Mouse (Mus musculus): ENCODE measurements around the gene Myo3a.
"Not testable (repeated sequence)": the region's sequence is repeated elsewhere in the genome, so short reads cannot be mapped to it uniquely, and the experiment has no call there.

The Myo3a gene

DNA sequence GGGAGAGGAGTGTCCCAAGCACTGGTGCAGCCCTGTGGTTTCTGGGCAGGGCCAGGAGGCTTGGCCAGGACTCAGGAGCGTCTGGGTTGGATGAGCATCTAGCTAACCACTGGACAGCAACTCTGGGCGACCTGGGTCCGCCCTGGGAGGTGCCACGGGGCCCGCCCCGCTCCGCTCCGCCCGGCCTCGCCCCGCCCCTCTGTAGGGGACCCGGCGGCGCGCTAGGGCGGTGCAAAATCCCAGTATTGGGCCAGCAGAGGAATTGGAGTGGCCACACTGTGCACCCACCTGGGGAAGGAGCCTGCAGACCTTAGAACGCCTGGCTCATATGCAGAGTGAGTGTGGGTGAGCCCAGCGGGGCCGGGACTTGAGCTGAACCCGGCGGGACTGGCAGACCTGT, at the start of gene Myo3a:
TSS of gene Myo3a (plus strand) at position 196 of the 400 bp plus-strand sequence.
- no peak for DNase-seq (ENCODE audit: low spot score in 2 of 2)

DNA sequence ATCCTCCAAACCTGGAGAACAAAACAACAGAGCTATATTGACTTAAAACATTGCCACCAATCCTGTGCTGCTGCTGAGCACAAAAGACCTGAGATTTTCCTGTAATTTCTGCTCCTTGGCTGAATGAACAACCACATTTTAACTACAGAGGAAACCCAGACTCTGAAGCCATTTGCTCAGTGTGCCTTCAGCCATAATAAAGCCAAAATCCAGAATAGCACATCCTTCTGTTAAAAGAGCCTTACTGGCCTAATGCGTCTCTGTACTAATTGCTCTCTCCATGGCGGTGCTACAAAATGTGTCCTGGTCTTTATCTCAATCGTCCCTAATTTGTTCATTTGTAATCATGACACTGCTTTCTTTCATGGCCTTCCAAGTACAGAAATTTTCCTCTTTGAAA, 23.2 kb downstream of the Myo3a start:
- no peak for DNase-seq (ENCODE audit: low spot score in 2 of 2)

DNA sequence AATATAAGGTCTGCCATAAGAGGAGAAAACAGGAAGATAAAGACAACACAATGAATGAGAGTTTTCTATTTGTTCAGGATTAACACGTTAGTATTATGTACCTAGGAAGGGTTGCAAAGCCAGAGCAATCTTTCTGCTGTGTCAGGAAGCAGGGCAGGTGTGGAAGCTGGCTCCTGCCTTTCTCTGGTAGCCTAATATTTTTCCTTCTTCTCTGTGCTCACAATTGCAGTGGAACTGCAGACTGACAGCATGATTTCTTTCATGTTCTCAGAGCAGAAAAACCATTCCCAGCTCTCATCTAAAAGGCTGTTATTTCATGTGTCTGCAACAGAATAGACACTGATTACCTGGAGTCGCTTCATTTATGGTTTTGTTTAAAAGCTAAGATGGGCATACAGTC, 23.7 kb downstream of the Myo3a start:
- no peak for DNase-seq (ENCODE audit: low spot score in 2 of 2)

DNA sequence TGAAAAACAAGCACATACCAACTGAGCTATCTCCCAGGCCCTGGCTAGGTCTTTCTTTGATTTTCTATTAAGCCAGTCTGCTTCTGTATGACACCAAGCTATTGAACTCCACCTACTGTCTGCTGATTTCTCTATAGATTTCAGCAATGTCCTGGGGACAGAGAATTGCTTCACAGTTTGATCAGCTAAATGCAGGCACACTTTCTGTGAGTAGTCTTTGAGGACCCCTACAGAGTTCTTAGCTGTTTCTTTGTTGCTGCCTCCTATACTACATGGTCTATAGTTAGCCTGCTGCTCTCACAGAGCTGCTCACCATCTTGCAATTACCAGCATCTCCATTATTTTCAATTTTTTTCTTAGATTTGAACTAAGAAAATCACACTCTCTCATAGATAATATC, 28.3 kb downstream of the Myo3a start:
- DNase-seq (ENCODE audit: low spot score in 2 of 2) = no peak

DNA sequence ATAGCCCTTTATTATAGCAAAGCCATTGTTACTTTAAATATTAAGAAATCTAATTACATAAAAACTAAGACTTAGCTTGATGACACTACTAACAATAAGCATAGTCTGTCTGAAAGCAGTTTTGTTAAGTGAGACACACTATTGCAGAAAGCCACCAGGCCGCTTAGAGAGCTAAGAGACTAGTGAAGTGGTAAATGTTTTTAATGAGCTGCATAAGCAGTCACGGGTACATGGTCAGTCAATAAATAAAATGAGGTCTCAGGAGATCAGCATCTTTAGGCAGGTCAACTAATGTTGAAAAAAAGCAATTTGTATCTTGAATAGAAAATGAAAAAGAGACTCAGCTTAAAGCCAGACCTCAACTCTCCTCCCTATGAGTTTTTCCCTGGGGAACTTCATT, 44.3 kb downstream of the Myo3a start:
- DNase-seq (ENCODE audit: low spot score in 2 of 2) = no peak

DNA sequence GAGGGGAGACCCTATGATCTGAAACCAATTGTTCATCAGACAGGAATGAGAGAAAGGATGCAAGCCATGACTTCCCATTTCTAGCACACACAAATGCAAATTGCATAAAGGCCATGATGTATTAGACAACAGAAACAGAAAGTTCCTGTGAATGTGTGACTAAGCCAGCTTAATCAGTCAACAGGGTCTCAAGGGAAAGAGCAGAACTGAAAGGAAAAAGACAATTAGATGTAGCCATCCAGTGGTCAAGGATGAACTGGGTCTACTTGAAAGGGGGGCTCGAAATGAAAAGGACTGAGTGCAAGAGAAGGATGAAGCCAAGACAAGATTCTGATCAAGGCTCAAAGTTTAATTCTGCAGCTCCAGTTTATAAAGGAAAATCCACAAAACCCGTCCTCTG, 58.1 kb downstream of the Myo3a start:
- no peak for DNase-seq (ENCODE audit: low spot score in 2 of 2)

DNA sequence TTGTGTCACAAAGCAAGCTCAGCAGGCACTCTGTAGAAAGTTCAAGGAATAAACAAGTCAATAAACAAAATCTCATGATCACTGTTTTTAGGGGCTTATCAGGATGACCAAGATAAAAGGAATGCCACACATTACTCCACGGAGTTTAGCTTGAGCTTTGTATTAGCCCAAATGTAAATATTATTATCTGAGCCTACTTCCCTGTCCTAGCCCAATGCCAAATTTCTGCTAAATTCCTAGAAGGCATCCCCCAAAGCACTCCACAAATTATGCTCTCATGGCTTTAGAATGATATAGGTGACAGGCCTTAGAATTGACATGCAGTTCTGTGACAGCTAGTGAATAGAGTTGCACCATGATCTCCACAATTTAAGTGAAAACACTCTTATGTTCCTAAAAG, 58.5 kb downstream of the Myo3a start:
- DNase-seq (ENCODE audit: low spot score in 2 of 2) = no peak

DNA sequence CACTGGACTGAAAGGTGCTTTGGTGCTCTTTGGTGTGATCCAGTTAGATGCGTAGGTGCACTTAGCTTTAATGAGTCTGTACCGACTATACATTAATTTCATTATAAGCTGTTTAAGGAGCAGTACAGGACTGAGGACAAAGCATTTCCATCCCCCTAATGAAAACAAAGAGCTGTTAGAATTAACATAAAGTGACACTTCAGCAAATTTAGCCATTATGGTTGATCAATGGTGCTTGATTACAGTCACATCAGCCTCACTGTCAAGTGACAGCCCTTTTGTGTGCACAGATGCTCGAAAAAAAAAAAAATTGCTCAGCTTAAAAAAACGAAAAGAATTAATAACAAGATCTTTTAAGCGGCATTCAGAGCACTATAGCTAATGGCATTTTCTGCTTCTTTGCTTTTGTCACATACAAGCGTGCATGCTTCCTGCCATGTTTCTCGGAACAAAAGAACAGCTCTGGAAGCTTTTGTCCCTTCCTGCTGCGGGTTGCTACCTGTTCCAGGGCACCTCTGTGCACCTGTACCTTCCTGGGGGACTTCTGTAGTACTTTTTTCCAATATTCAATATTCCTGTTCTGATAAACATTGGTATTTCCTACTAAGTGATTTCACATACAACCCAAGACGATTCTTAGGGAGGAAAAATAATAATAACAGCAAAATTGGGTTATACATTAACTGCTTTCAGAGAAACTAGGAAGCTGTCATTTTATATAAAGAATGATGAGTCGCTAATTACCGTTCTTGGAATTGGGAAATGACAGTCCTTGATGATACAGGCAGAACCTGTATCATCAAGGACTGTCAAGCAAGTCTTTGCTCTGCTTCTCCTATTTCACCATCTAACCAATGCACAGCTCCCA, 66.5 kb downstream of the Myo3a start:
- DNase-seq (ENCODE audit: low spot score in 2 of 2) = no peak

DNA sequence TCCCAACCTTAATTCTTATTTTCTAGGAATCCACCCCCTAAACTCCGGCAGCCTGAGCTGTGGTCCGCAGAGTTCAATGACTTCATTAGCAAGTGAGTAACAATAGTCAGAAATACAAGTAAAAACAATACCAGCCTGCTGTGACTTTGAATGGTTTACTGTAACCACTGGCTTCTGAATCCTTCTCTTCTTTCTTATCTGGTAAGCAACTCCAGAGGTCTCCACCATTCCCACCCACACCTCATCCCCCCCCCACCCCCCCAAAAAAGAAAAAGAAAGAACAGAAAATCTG, 67.1 kb downstream of the Myo3a start:
- no peak for DNase-seq (ENCODE audit: low spot score in 2 of 2)

DNA sequence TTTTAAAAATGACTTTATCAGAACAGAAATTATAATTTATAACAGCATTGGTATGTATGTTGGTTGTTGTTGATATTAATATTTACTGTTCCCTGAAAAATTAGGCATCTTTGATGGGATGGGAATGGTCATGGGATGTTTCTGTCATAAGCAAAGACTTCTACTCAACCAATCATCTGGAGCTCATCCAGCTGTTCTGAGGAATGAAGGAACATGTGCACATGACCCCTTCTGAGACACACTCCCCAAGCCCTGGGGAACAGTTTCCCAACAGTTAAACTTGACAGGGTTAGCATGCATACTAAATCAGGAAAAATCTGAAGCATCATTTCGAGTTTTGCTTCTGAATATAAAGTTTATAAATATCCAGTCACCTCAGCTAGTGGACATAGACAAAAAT, 70.6 kb downstream of the Myo3a start:
- no peak for DNase-seq (ENCODE audit: low spot score in 2 of 2)

DNA sequence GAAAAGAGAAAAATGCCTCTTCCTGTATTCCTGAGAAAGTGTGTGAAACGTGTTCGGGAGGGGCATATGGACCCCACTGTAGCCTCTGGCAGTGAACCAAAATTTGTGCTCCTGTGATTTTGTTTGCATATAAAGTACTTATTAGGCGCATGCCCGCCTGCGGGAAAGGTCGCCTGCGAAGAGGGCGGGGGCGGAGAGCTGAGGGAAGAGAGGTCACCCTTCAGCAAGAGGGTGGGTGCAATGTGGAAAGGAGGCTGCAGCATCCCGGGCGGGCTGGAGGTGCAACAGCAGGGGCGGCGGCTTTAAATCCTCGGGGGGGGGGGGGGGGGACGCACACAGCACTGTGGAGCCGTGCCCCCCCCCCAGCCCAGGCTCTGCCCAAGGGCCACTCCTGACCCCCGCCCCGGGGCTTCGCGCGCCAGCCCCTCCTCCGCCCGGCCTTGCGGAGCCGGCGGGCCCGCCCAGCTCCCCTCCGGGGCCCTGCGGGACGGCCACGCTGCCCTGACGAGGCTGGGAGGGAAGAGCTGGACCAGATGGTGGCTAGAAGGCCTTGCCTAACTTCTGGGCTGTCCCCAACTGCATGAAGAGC, 111.1 kb downstream of the Myo3a start:
- DNase-seq (ENCODE audit: low spot score in 2 of 2) = peak; percentile 8 to 16

DNA sequence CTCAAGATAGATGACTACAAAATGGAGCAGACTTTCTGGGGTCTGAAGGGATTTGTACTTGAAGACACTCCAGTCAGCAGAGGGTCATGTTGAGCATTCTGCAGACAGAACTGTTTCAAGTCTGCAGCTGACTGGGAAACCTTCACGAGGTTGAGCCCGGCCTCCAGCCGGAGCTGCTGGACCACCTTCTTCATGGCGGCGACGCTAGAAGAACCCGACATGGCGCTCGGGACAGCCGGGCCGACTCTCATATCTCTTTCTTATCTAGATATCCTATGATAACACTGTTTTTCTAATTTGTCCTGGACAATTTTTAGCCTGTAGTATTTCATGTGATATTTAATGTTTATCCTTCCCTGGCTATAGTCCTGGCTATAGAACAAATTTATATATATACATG, 183.2 kb downstream of the Myo3a start:
- not testable (repeated sequence) for DNase-seq (ENCODE audit: low spot score in 2 of 2)

DNA sequence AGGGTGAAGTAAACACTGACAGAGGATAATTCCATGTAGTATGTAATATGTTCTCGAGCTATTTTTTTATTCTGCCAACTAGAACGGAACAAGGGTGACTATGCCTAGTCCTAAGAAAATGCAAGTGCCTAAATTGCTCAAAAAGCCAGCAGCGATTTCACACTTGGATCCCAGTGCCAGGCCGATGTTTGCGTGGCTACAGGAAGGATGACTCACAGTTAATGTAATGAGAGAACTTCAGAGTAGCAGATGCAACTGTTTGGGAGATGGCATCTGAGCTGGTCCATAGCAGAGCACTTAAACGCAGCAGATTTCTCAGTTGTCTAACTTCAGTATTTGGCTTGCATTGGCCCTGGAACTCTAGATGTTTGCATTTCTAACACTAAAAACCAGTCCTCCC, 321.1 kb downstream of the Myo3a start:
- DNase-seq (ENCODE audit: low spot score in 2 of 2) = no peak

DNA sequence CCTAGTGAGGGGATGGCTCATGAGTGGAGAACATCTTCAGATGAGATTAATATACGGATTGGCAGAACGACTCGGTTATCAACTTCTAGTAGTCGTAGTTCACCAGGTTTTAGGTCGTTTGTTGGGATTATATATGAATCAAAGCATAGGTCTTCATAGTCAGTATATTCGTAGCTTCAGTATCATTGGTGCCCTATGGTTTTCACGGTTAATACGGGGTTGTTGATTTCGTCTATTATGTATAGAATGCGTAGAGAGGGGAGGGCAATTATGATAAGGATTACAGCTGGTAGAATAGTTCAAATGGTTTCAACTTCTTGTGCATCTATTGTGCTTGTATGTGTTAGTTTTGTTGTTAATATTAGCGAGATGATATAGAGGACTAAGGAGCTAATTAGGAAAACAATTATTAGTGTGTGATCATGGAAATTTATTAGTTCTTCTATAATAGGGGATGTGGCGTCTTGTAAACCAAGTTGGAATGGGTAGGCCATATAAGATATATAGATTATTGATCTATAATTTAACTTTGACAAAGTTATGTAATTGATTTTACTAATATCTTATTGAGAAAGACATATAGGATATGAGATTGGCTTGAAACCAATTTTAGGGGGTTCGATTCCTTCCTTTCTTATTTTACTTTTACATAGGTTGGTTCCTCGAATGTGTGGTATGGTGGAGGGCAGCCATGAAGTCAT, 360.3 kb downstream of the Myo3a start:
- DNase-seq (ENCODE audit: low spot score in 2 of 2) = not testable (repeated sequence)

DNA sequence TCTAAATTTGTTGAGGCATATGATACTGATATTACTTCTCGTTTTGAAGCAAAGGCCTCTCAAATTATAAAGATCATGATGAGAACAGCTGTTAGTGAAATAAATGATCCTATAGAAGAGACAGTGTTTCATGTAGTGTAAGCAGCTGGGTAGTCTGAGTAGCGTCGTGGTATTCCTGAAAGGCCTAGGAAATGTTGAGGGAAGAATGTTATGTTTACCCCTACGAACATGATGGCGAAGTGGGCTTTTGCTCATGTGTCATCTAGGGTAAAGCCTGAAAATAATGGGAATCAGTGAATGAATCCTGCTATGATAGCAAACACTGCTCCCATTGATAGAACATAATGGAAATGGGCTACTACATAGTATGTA, 360.9 kb downstream of the Myo3a start:
- not testable (repeated sequence) for DNase-seq (ENCODE audit: low spot score in 2 of 2)

DNA sequence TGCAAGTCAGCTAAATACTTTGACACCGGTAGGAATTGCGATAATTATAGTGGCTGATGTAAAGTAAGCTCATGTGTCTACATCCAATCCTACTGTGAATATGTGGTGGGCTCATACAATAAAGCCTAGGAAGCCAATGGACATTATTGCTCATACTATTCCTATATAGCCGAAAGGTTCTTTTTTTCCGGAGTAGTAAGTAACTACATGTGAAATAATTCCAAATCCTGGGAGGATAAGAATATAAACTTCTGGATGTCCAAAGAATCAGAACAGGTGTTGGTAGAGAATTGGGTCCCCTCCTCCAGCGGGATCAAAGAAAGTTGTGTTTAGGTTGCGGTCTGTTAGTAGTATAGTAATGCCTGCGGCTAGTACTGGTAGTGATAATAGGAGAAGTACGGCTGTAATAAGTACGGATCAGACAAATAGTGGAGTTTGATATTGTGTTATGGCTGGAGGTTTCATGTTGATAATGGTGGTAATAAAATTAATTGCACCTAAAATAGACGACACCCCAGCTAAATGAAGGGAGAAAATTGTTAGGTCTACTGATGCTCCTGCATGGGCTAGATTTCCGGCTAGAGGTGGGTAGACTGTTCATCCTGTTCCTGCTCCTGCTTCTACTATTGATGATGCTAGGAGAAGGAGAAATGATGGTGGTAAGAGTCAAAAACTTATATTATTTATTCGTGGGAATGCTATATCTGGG, 361.5 kb downstream of the Myo3a start:
- not testable (repeated sequence) for DNase-seq (ENCODE audit: low spot score in 2 of 2)

DNA sequence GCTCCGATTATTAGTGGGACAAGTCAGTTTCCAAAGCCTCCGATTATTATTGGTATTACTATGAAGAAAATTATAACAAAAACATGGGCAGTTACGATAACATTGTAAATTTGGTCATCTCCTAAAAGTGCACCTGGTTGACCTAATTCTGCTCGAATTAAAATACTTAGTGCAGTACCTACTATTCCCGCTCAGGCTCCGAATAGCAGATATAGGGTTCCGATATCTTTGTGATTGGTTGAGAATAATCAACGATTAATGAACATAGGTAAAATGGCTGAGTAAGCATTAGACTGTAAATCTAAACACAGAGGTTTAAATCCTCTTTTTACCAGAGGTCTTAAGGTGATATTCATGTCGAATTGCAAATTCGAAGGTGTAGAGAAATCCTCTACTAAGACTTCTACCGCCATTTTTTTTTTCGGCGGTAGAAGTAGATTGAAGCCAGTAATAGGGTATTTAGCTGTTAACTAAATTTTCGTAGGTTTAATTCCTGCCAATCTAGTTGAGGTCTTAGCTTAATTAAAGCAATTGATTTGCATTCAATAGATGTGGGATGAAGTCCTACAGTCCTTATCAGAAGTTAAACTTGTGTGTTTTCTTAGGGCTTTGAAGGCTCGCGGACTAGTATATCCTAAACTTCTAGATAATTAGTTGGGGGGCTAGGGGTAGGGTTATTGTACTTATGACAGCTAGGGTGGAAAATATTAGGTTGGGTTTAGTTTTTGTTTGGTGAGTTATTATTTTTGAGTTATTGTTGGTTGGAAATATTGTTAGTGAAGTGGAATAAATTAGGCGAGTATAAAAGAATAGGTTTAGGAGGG, 362.3 kb downstream of the Myo3a start:
- not testable (repeated sequence) for DNase-seq (ENCODE audit: low spot score in 2 of 2)

DNA sequence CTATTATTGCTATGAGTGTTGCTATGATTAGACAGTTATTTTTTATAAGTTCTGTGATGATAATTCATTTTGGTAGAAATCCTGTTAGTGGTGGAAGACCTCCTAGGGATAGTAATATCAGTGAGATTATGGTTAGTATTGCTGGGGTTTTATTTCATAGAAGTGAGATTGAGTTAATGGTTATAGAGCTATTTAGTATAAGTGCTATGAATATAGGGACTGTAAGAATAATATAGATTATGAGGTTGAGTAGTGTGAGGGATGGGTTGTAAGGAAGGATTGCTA, 362.8 kb downstream of the Myo3a start:
- DNase-seq (ENCODE audit: low spot score in 2 of 2) = no peak

DNA sequence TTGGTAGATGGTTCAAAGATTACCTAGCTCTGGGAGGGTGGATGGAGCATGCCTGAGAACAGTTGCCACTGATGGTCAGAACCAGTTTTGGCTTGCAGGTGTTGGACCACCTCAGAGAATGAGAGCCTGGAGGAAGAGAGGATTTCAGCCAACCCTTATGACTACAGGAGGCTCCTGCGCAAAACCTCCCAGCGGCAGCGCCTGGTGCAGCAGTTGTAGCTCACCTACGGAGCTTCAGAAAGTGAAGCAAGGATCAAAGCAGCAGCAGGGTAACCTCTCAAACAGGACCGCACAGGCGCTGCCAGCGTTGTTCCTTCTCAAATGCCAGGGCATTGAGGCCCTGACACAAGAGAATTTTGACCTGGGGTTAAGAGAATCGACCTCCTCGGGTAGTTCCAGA, 390.6 kb downstream of the Myo3a start:
- DNase-seq (ENCODE audit: low spot score in 2 of 2) = peak in 1 of 2 experiments; percentile 15

DNA sequence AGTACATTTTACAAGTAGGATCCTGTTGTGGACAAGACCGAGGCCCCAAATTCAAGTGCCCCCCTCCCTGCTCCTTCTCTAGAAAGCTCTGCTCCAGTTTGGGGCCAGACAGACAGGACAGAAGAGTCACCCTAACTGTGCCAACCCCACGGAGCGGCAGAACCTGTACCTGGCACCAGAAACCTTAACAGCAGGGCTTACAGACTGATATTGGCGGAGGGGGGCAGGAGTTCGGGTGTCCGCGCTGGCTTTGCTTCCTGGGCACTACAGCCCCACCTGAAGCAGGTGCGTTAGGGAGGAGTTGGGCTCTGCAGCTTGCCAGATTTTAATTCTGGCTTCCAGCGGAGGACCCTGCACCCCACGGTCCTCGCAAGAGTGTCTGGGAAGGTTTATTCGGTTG, 392.1 kb downstream of the Myo3a start:
- DNase-seq (ENCODE audit: low spot score in 2 of 2) = no peak

DNA sequence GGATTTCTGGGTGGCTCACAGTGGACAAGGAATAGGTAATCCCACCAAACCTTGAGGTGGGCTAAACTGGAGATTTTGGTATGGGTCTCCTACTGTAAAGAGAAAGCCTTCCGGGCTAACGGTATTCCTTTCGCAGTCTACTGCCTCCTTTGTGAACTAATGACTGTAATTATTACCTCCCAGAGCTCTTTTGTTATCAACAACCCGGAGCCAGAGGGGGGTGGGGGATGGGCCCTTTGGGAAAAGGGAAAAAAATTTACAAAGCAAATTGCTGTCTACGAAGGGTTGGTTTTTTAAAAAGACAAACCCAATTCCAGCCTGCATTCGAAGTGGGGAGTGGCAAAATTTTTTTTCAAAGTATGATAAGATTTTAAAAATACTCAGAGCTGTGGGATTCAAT, 392.7 kb downstream of the Myo3a start:
- peak in 1 of 2 experiments; percentile 26 for DNase-seq (ENCODE audit: low spot score in 2 of 2)

DNA sequence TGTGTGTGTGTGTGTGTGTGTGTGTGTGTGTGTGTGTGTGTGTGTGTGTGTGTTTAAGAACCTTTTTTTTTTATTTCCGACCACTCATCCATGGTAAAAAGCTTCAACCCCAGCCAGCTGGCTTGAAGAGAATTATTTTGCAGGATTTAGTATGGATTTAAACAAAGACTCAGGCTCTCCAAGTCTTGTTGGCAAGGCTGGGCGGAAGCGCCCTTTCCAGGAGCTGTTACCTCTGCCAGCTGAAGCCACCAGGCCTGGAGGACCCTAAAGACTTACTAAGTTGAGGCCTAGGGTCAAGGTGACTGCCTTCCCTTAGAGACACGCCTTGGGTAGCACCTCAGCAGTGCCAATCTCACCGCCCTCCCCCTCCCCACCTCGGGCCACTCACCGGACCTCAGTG, 393.2 kb downstream of the Myo3a start:
- DNase-seq (ENCODE audit: low spot score in 2 of 2) = peak in 1 of 2 experiments; percentile 22

Data from frontal cortex, postnatal 10 days (tissue).